Mouse (Mus musculus): ENCODE measurements around the gene Prr22. TPM values are rescaled to one million over a fixed set of nuclear protein-coding genes. Genes with fewer than 3 reads are reported as not detected.

Prr22 gene
- polyA plus RNA-seq, 1 experiment from 2014 or later: 0.96 TPM

DNA sequence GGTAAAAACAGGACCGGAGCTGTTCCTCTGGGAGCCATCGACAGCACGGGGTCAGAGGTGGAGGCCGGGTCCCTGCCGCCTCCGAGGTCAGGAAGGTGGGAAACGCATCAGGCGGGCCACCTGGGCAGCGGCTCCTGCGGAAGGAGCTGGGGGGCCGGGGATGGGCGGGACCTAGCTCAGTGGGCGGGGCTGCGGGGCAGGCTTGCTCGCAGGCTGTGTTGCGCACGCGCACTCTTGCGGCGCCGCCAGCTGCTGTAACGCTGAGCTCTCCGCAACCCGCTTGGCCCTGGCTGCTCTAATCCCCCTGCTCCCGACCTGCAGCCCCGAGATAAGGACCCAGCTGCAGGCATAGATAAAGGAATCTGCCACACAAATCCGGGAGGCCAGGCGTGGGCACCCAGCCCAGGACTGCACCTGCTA lies 8.0 kb upstream of the Prr22 start:
- peaks cover 15% of the 10 kb centered on the region for H3K27me3 ChIP-seq (ENCODE audit: control insufficient read depth, insufficient read depth, low read length)
- peak overlapping the region; percentile 81 for H3K4me2 ChIP-seq (ENCODE audit: low read length)
- peak overlapping the region; percentile 67 for H3K9ac ChIP-seq (ENCODE audit: low read length)
- H3K27ac ChIP-seq (replicated peaks in 1 of 2; ENCODE audit: control insufficient read depth in 1 of 2, insufficient read depth in 1 of 2, low read depth in 2 of 2, low read length in 2 of 2): peak overlapping the region; percentile 87 to 90
- peaks cover 20 to 35% of the 10 kb centered on the region in 2 experiments for H3K4me1 ChIP-seq (ENCODE audit: control insufficient read depth in 2 of 2, insufficient read depth in 2 of 2, low read length in 2 of 2)
- ATAC-seq (ENCODE audit: insufficient number of reproducible peaks, insufficient read depth, low FRiP score, low read depth): peak; percentile 37
- no peaks in the 10 kb centered on the region for H3K9me3 ChIP-seq (ENCODE audit: control insufficient read depth, low read length)
- H3K36me3 ChIP-seq (ENCODE audit: control insufficient read depth, insufficient read depth, low read length): peaks cover 7% of the 10 kb centered on the region
- whole genome bisulfite sequencing: under 1% methylated on average over 20 of the region's 28 CpGs
- H3K4me3 ChIP-seq (ENCODE audit: control insufficient read depth in 1 of 2, insufficient read depth in 1 of 2, low read depth in 1 of 2, low read length in 2 of 2): peak overlapping the region; percentile 44 to 55

- Histone ChIP-seq H3K27me3 (ENCODE audit: control insufficient read depth, insufficient read depth, low read length) (0 out of 2 replicates have a peak, but pooled peaks cover 5% of the 10 kb centered on the region), H3K4me1 (ENCODE audit: control insufficient read depth in 2 of 2, insufficient read depth in 2 of 2, low read length in 2 of 2) (peaks cover 20 to 26% of the 10 kb centered on the region in 2 experiments), H3K9me3 (ENCODE audit: control insufficient read depth, low read length) (no peaks in the 10 kb centered on the region), H3K9ac (ENCODE audit: low read length) (peak overlapping the region; percentile 67; the same call in 1 of the 2 replicates), H3K4me2 (ENCODE audit: low read length) (peak overlapping the region; percentile 81), H3K36me3 (ENCODE audit: control insufficient read depth, insufficient read depth, low read length) (peaks cover 18% of the 10 kb centered on the region), H3K4me3 (ENCODE audit: control insufficient read depth in 1 of 2, insufficient read depth in 1 of 2, low read depth in 1 of 2, low read length in 2 of 2) (peak overlapping the region in 1 of 2 experiments; percentile 44; a peak in 1 of 4 replicates), H3K27ac (replicated peaks in 1 of 2; ENCODE audit: control insufficient read depth in 1 of 2, insufficient read depth in 1 of 2, low read depth in 2 of 2, low read length in 2 of 2) (peak overlapping the region; percentile 87 to 90)
- WGBS: 41% methylated on average over 27 of the region's 27 CpGs
- ATAC-seq (ENCODE audit: insufficient number of reproducible peaks, insufficient read depth, low FRiP score, low read depth): no peak
These were observed 7.0 kb upstream of the Prr22 start for GRCm38 (mm10) chr17:56762769-56763731.

DNA sequence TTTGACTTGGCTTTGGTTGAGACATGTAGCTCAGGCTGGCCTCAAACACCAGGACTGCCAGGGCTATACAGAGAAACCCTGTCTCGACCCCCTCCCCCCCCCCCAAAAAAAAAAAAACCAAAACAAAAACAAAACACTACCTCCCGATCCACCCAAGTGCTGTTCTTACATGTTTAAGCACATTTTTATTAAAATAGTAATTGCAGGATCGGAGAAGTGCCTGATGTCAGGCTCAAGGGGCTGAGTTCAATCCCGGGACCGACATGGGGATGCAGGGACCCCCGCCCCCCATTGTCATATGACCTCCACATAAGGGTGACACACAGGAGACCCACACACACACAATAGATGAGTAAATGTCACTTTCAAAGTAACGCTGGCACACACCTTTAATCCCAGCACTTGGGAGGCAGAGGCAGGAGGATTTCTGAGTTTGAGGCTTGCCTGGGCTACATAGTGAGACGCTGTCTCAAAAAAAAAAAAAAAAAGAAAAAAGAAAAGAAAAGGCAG lies 6.3 kb upstream of the Prr22 start:
- Histone ChIP-seq H3K36me3 (ENCODE audit: control insufficient read depth, insufficient read depth, low read length) (peaks cover 25% of the 10 kb centered on the region), H3K27me3 (ENCODE audit: control insufficient read depth, insufficient read depth, low read length) (0 out of 2 replicates have a peak, but pooled peaks cover 3% of the 10 kb centered on the region), H3K27ac (replicated peaks in 1 of 2; ENCODE audit: control insufficient read depth in 1 of 2, insufficient read depth in 1 of 2, low read depth in 2 of 2, low read length in 2 of 2) (peak overlapping the region; percentile 92 to 97), H3K9me3 (ENCODE audit: control insufficient read depth, low read length) (no peaks in the 10 kb centered on the region), H3K4me2 (ENCODE audit: low read length) (peak overlapping the region; percentile 81), H3K4me3 (ENCODE audit: control insufficient read depth in 1 of 2, insufficient read depth in 1 of 2, low read depth in 1 of 2, low read length in 2 of 2) (peak overlapping the region in 1 of 2 experiments; percentile 80; a peak in 3 of 4 replicates), H3K9ac (ENCODE audit: low read length) (0 out of 2 replicates have a peak overlapping the region, but pooled peaks have one; percentile 89), H3K4me1 (ENCODE audit: control insufficient read depth in 2 of 2, insufficient read depth in 2 of 2, low read length in 2 of 2) (peaks cover 20 to 26% of the 10 kb centered on the region in 2 experiments)
- no peak for ATAC-seq (ENCODE audit: insufficient number of reproducible peaks, insufficient read depth, low FRiP score, low read depth)
- WGBS: 72% methylated on average over 8 of the region's 8 CpGs

GRCm38 (mm10) chr17:56764474-56765354 lies 5.3 kb upstream of the Prr22 start, which contains the start of gene Dus3l:
Gene Dus3l, plus strand, starts transcription at chr17:56764757.
- 0 out of 2 replicates have a peak, but pooled peaks cover 3% of the 10 kb centered on the region for H3K27me3 ChIP-seq (ENCODE audit: control insufficient read depth, insufficient read depth, low read length)
- WGBS: under 1% methylated on average over 49 of the region's 58 CpGs
- H3K4me3 ChIP-seq (ENCODE audit: control insufficient read depth in 1 of 2, insufficient read depth in 1 of 2, low read depth in 1 of 2, low read length in 2 of 2): peak within 1 kb of the TSS; percentile 80 to 87
- H3K9me3 ChIP-seq (ENCODE audit: control insufficient read depth, low read length): no peaks in the 10 kb centered on the region
- peak within 1 kb of the TSS; percentile 81 for H3K4me2 ChIP-seq (ENCODE audit: low read length)
- peaks cover 20 to 26% of the 10 kb centered on the region in 2 experiments for H3K4me1 ChIP-seq (ENCODE audit: control insufficient read depth in 2 of 2, insufficient read depth in 2 of 2, low read length in 2 of 2)
- peaks cover 34% of the 10 kb centered on the region for H3K36me3 ChIP-seq (ENCODE audit: control insufficient read depth, insufficient read depth, low read length)
- H3K27ac ChIP-seq (replicated peaks in 1 of 2; ENCODE audit: control insufficient read depth in 1 of 2, insufficient read depth in 1 of 2, low read depth in 2 of 2, low read length in 2 of 2): peak within 1 kb of the TSS; percentile 97
- peak within 1 kb of the TSS; percentile 89 for H3K9ac ChIP-seq (ENCODE audit: low read length)
- peak; percentile 76 for ATAC-seq (ENCODE audit: insufficient number of reproducible peaks, insufficient read depth, low FRiP score, low read depth)

DNA sequence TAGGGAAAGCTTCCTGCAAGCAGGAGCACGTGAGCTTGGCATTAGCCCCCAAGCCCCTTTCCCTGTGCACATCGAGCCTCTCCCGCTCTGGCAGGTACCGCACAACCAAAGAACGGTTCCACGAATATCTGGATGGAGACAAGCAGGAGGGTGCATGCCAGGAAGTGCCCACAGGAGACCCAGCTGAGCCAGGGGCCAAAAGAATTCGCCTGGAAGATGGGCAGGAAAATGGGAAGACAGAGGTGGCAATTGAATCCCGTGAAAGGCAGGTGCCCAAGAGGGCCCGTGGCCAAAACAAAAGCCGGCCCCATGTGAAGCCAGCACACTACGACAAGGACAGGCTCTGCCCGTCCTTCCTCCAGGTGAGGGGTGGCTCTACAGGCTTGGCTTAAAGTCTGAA lies 4.6 kb upstream of the Prr22 start:
- Histone ChIP-seq H3K4me1 (ENCODE audit: control insufficient read depth in 2 of 2, insufficient read depth in 2 of 2, low read length in 2 of 2) (peaks cover 20 to 26% of the 10 kb centered on the region in 2 experiments), H3K36me3 (ENCODE audit: control insufficient read depth, insufficient read depth, low read length) (peaks cover 42% of the 10 kb centered on the region), H3K4me3 (ENCODE audit: control insufficient read depth in 1 of 2, insufficient read depth in 1 of 2, low read depth in 1 of 2, low read length in 2 of 2) (peak overlapping the region; percentile 80 to 87), H3K9me3 (ENCODE audit: control insufficient read depth, low read length) (no peaks in the 10 kb centered on the region), H3K27me3 (ENCODE audit: control insufficient read depth, insufficient read depth, low read length) (no peaks in the 10 kb centered on the region), H3K27ac (replicated peaks in 1 of 2; ENCODE audit: control insufficient read depth in 1 of 2, insufficient read depth in 1 of 2, low read depth in 2 of 2, low read length in 2 of 2) (peak overlapping the region in 1 of 2 experiments; percentile 97; a peak in 2 of 4 replicates), H3K4me2 (ENCODE audit: low read length) (peak overlapping the region; percentile 81), H3K9ac (ENCODE audit: low read length) (peak overlapping the region; percentile 89)
- WGBS: 52% methylated on average over 12 of the region's 12 CpGs
- no peak for ATAC-seq (ENCODE audit: insufficient number of reproducible peaks, insufficient read depth, low FRiP score, low read depth)

GRCm38 (mm10) chr17:56766631-56767405 lies 3.2 kb upstream of the Prr22 start:
- Histone ChIP-seq H3K4me3 (ENCODE audit: control insufficient read depth in 1 of 2, insufficient read depth in 1 of 2, low read depth in 1 of 2, low read length in 2 of 2) (no peak overlapping the region), H3K9ac (ENCODE audit: low read length) (no peak overlapping the region), H3K36me3 (ENCODE audit: control insufficient read depth, insufficient read depth, low read length) (peaks cover 53% of the 10 kb centered on the region), H3K27ac (replicated peaks in 1 of 2; ENCODE audit: control insufficient read depth in 1 of 2, insufficient read depth in 1 of 2, low read depth in 2 of 2, low read length in 2 of 2) (no peak overlapping the region), H3K4me2 (ENCODE audit: low read length) (no peak overlapping the region), H3K4me1 (ENCODE audit: control insufficient read depth in 2 of 2, insufficient read depth in 2 of 2, low read length in 2 of 2) (peaks cover 15 to 22% of the 10 kb centered on the region in 2 experiments), H3K27me3 (ENCODE audit: control insufficient read depth, insufficient read depth, low read length) (no peaks in the 10 kb centered on the region), H3K9me3 (ENCODE audit: control insufficient read depth, low read length) (no peaks in the 10 kb centered on the region)
- WGBS: 95% methylated on average over 27 of the region's 27 CpGs
- no peak for ATAC-seq (ENCODE audit: insufficient number of reproducible peaks, insufficient read depth, low FRiP score, low read depth)
